9 mouse cellular contexts compared by ENCODE assay signal in the genomic region with DNA sequence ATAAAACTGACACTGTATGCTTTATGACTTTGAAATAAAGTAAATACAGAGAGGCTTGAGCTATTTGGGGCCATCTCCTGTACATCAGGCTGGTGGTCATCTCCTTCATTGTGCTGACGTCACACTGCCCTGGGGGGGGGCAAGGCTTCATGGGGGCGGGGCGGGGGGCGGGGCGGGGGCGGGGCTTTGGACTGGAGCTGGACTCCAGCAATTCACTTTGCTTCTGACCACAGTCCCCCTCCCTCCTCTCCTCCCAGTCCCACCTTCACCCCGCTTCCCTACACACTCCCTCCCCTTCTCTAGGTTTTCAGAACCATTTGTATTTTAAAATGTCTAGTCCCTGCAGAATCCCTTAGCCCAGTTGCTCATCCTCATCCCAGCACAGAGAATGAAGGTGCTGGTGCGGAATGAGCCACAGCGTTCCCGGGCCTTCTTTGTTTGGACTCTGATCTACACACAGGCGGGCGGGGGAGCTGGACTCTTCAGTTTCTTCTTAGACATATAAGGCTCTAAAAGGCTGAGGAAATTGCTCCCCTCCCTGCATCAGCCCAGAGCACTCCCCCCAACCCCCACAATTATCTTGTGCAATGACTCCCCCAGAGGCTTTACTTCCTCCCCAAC. TPM values are rescaled to one million over a fixed set of nuclear protein-coding genes. Genes with fewer than 3 reads are reported as not detected.
A peak's percentile ranks its signal among the peaks of the same experiment; 100 is the strongest.
DNase-seq lines count a peak whose midpoint lies in the region; ATAC-seq and TF ChIP-seq lines count a peak whose summit lies in the region.
"Had no signal": no experiment of that assay in that cellular context is flagged by ENCODE, and none has a peak within 500 bp of the region (broad histone marks: within the 10 kb centered on the region; RNA-seq: fewer than 3 reads in every experiment).

No protein-coding gene starts in this region.

- H3K4me2 ChIP-seq in lung, embryonic 14.5 days = peak overlapping the region; percentile 65
- H3K4me2 ChIP-seq in forebrain, embryonic 13.5 days = peak overlapping the region; percentile 48
- H3K4me2 ChIP-seq in kidney, embryonic 16.5 days (replicated peaks; ENCODE audit: low read depth, low read length) = peak overlapping the region; percentile 60
- peak overlapping the region; percentile 49 for H3K4me2 ChIP-seq in midbrain, embryonic 11.5 days

- H3K9me3 ChIP-seq in lung, embryonic 14.5 days (ENCODE audit: low read depth, low read length) = no peaks in the 10 kb centered on the region
- no peaks in the 10 kb centered on the region for H3K9me3 ChIP-seq in forebrain, embryonic 13.5 days (replicated peaks)
- no peaks in the 10 kb centered on the region for H3K9me3 ChIP-seq in kidney, embryonic 16.5 days (ENCODE audit: low read length)
- H3K9me3 ChIP-seq in midbrain, embryonic 11.5 days (ENCODE audit: control insufficient read depth, low read length) = no peaks in the 10 kb centered on the region

- H3K4me3 ChIP-seq in lung, embryonic 14.5 days (ENCODE audit: low read depth, low read length) = peak overlapping the region; percentile 32
- no peak overlapping the region for H3K4me3 ChIP-seq in forebrain, embryonic 13.5 days
- peak overlapping the region; percentile 39 for H3K4me3 ChIP-seq in kidney, embryonic 16.5 days (ENCODE audit: low read length)
- H3K4me3 ChIP-seq in midbrain, embryonic 11.5 days (ENCODE audit: low read depth, low read length) = peak overlapping the region; percentile 26

- DNase-seq in lung, embryonic 14.5 days = peak; percentile 75
- no peak for DNase-seq in lung, postnatal 36 days
- peak; percentile 91 for DNase-seq in midbrain, embryonic 11.5 days (ENCODE audit: low spot score, missing footprints)
- no peak for DNase-seq in gastrocnemius, postnatal 36 days
- DNase-seq in urinary bladder, adult 18-20 months (ENCODE audit: low spot score in 2 of 2) = no peak
- DNase-seq in frontal cortex, postnatal 10 days (ENCODE audit: low spot score in 2 of 2) = no peak

- peak overlapping the region; percentile 36 for H3K9ac ChIP-seq in lung, embryonic 14.5 days
- peak overlapping the region; percentile 31 for H3K9ac ChIP-seq in forebrain, embryonic 13.5 days
- peak overlapping the region; percentile 63 for H3K9ac ChIP-seq in kidney, embryonic 16.5 days (replicated peaks; ENCODE audit: low read length)
- H3K9ac ChIP-seq in midbrain, embryonic 11.5 days (ENCODE audit: low read length) = peak overlapping the region; percentile 71

- WGBS in lung, embryonic 14.5 days = 1% methylated on average over 12 of the region's 12 CpGs
- WGBS in forebrain, embryonic 13.5 days = 3% methylated on average over 12 of the region's 12 CpGs
- under 1% methylated on average over 12 of the region's 12 CpGs for WGBS in kidney, embryonic 16.5 days
- 2% methylated on average over 12 of the region's 12 CpGs for WGBS in midbrain, embryonic 11.5 days

- ATAC-seq in lung, embryonic 14.5 days (ENCODE audit: insufficient read depth) = peak; percentile 74
- peak; percentile 37 for ATAC-seq in forebrain, embryonic 13.5 days
- ATAC-seq in kidney, embryonic 16.5 days (ENCODE audit: low FRiP score, low TSS enrichment) = peak; percentile 82
- ATAC-seq in midbrain, embryonic 11.5 days (ENCODE audit: low FRiP score) = peak; percentile 65

- TF ChIP-seq CTCF in lung, embryonic 14.5 days (IDR thresholded peaks at IDR 0.05; ENCODE audit: low read depth) = no peak

- intact Hi-C loops in gastrocnemius, postnatal 36 days (cut with DNase I) = no loop called here

- H3K36me3 ChIP-seq in lung, embryonic 14.5 days (ENCODE audit: insufficient read depth) = no peaks in the 10 kb centered on the region
- H3K36me3 ChIP-seq in forebrain, embryonic 13.5 days (ENCODE audit: poor library complexity, severe bottlenecking) = no peaks in the 10 kb centered on the region
- H3K36me3 ChIP-seq in kidney, embryonic 16.5 days (ENCODE audit: insufficient read depth, low read length) = no peaks in the 10 kb centered on the region
- H3K36me3 ChIP-seq in midbrain, embryonic 11.5 days (ENCODE audit: control insufficient read depth, insufficient read depth, low read length) = no peaks in the 10 kb centered on the region

- peak overlapping the region; percentile 77 for H3K27ac ChIP-seq in lung, embryonic 14.5 days (ENCODE audit: low read depth)
- no peak overlapping the region for H3K27ac ChIP-seq in forebrain, embryonic 13.5 days
- peak overlapping the region; percentile 79 for H3K27ac ChIP-seq in kidney, embryonic 16.5 days (ENCODE audit: low read length)
- no peak overlapping the region for H3K27ac ChIP-seq in midbrain, embryonic 11.5 days (ENCODE audit: low read depth, low read length)

- peaks cover 4% of the 10 kb centered on the region for H3K4me1 ChIP-seq in lung, embryonic 14.5 days (ENCODE audit: insufficient read depth)
- peaks cover 17% of the 10 kb centered on the region for H3K4me1 ChIP-seq in forebrain, embryonic 13.5 days
- H3K4me1 ChIP-seq in kidney, embryonic 16.5 days (ENCODE audit: insufficient read depth, low read length) = peaks cover 14% of the 10 kb centered on the region
- peaks cover 6% of the 10 kb centered on the region for H3K4me1 ChIP-seq in midbrain, embryonic 11.5 days (ENCODE audit: control insufficient read depth, insufficient read depth, low read length)

- no peaks in the 10 kb centered on the region for H3K27me3 ChIP-seq in lung, embryonic 14.5 days (ENCODE audit: insufficient read depth, low read length)
- no peaks in the 10 kb centered on the region for H3K27me3 ChIP-seq in forebrain, embryonic 13.5 days
- peaks cover 4% of the 10 kb centered on the region; the same call in 1 of the 2 replicates for H3K27me3 ChIP-seq in kidney, embryonic 16.5 days (ENCODE audit: insufficient read depth, low read length)
- H3K27me3 ChIP-seq in midbrain, embryonic 11.5 days (ENCODE audit: control insufficient read depth, insufficient read depth, low read length) = no peaks in the 10 kb centered on the region

RNA-seq across cellular contexts. Expression of a gene that starts 3.5 kb away (rescaled TPM):
- polyA plus RNA-seq in lung, embryonic 14.5 days (2014; fragmentation: Nextera tagmentation; extraction: Ambion mirVana) = 0.83 and 2.6 TPM in 2 replicates
- polyA plus RNA-seq in forebrain, embryonic 13.5 days (2015; fragmentation: Nextera tagmentation; extraction: Ambion mirVana) = 14.7 and 17.6 TPM in 2 replicates
- polyA plus RNA-seq in kidney, embryonic 16.5 days (2015; fragmentation: Nextera tagmentation; extraction: Ambion mirVana) = 10.7 and 11.8 TPM in 2 replicates
- polyA plus RNA-seq in midbrain, embryonic 11.5 days (2014; fragmentation: Nextera tagmentation; extraction: Ambion mirVana) = 3.1 TPM in 2 replicates
- under 1 TPM; 0.47 to 0.54 TPM for total RNA-seq in gastrocnemius, postnatal 36 days (2021)

RNA-seq across cellular contexts. Expression of a gene that starts 31.4 kb away (rescaled TPM):
- polyA plus RNA-seq in lung, embryonic 14.5 days (2014; fragmentation: Nextera tagmentation; extraction: Ambion mirVana) = 0.11 and 0.26 TPM in 2 replicates
- polyA plus RNA-seq in forebrain, embryonic 13.5 days (2015; fragmentation: Nextera tagmentation; extraction: Ambion mirVana) = 78.5 and 86.8 TPM in 2 replicates
- 0.12 TPM in 1 of 2 replicates, not detected in the other for polyA plus RNA-seq in kidney, embryonic 16.5 days (2015; fragmentation: Nextera tagmentation; extraction: Ambion mirVana)
- 55.9 and 57.5 TPM in 2 replicates for polyA plus RNA-seq in midbrain, embryonic 11.5 days (2014; fragmentation: Nextera tagmentation; extraction: Ambion mirVana)
- total RNA-seq in gastrocnemius, postnatal 36 days (2021) = not detected

RNA-seq across cellular contexts. Expression of a gene that starts 53.2 kb away (rescaled TPM):
- not detected in 2 replicates for polyA plus RNA-seq in lung, embryonic 14.5 days (2014; fragmentation: Nextera tagmentation; extraction: Ambion mirVana)
- 1.1 and 1.5 TPM in 2 replicates for polyA plus RNA-seq in forebrain, embryonic 13.5 days (2015; fragmentation: Nextera tagmentation; extraction: Ambion mirVana)
- 0.92 and 1.2 TPM in 2 replicates for polyA plus RNA-seq in kidney, embryonic 16.5 days (2015; fragmentation: Nextera tagmentation; extraction: Ambion mirVana)
- polyA plus RNA-seq in midbrain, embryonic 11.5 days (2014; fragmentation: Nextera tagmentation; extraction: Ambion mirVana) = 0.11 and 0.59 TPM in 2 replicates
- total RNA-seq in gastrocnemius, postnatal 36 days (2021) = not detected
- total RNA-seq: heart, postnatal 10 days had no signal

Comparison
In these comparisons a context has a peak if more than half of its experiments do, and no peak if none do; other contexts are left out.
1. DNase-seq: peak in lung, embryonic 14.5 days (single experiment) and midbrain, embryonic 11.5 days (single experiment); none in lung, postnatal 36 days (single experiment), gastrocnemius, postnatal 36 days (0 of 2), urinary bladder, adult 18-20 months (0 of 2) and frontal cortex, postnatal 10 days (0 of 2).
2. H3K27ac ChIP-seq: peak in lung, embryonic 14.5 days (single experiment) and kidney, embryonic 16.5 days (single experiment); none in forebrain, embryonic 13.5 days (single experiment) and midbrain, embryonic 11.5 days (single experiment).
3. RNA of a gene that starts 31.4 kb away (polyA plus RNA-seq): 78.5 to 86.8 TPM in forebrain, embryonic 13.5 days and 55.9 to 57.5 TPM in midbrain, embryonic 11.5 days; 0.11 to 0.26 TPM in lung, embryonic 14.5 days and 0.12 TPM in kidney, embryonic 16.5 days; every median in the first group is over 10 times any median in the second.
4. Peak in every context shown above with its lines, with median percentiles within 50 percentile points of each other: ATAC-seq, H3K4me2 ChIP-seq and H3K9ac ChIP-seq.